Mouse (Mus musculus) thymus, adult 18-20 months (tissue): ENCODE data around the gene Slc6a3.

Experiments
- DNase-seq, 2 experiments: peaks; one replicate each; pipeline ENCODE4 v3.0.0; 2022; ENCODE audit warnings: mixed read lengths in 2 of 2

Slc6a3 gene

DNA sequence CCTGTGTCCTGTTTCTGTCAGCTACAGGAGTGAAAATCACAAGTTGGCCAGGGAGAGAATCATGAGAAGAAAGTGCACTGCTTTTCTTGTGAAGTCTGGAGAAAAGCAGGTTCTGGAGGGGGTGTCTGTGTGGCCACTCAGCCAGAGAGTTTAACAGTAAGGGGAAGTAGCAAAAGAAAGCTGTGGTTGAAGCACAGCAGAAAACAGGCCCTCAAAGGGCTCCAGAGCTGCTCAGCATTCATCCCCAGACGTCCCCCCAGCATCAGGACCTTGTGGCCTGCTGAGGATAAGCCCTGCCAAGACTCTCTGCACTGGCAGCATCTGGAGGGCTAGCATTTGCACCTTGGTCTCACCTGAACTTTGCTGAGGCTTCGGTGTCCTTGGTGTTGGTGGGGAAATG lies 56.0 kb downstream of the Slc6a3 start:
- no peak for DNase-seq

DNA sequence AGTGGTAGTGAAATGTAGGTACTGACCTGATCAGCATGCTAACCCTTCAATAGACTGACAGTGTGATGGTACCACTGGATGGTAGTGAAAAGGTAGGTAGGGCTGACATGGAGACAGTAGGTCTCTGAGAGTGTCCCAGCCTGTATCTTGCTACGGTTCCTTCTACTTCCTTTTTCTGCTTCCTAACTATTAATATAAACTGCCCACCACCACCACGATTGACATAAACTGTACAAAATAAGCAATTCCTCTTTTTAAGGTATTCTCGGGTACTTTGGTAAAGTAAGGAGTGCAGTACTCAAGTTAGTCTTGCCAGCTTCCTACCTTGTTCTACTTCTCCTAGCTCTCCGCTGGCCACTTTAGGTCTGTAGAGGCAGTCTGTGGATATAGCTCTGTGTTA lies 59.7 kb downstream of the Slc6a3 start:
- no peak for DNase-seq

DNA sequence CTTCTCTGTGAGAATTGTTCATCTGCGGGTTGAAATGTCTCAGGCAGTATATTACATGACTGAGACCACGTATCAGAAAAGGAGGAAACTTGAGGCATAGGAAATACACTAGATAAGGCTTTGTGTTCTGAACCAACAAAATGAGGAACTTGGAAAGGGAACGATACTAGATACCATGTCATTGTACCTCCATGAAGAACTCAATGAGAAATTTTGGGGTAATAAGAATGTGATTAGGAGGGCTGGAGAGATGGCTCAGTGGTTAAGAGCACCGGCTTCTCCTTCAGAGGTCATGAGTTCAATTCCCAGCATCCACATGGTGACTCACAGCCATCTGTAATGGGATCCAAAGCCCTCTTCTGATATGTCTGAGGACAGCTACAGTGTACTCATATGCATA lies 63.7 kb downstream of the Slc6a3 start:
- DNase-seq, result no peak

DNA sequence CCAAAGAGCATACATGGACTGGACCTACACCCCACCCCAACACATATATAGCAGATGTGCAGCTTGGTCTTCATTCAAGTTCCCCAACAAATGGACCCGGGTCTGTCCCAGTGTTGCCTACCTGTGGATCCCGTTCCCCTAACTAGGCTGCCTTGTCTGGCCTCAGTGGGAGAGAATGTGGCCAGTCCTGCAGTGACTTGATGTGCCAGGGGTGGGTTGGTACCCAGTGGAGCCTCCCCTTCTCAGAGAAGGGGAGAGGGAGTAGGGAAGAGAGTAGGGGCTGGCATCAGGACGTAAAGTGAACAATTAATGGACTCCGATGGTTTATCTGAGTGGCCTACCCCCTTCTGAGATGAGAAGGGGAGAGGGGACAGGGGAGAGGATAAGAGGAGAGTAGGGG lies 66.5 kb downstream of the Slc6a3 start:
- DNase-seq, result no peak

DNA sequence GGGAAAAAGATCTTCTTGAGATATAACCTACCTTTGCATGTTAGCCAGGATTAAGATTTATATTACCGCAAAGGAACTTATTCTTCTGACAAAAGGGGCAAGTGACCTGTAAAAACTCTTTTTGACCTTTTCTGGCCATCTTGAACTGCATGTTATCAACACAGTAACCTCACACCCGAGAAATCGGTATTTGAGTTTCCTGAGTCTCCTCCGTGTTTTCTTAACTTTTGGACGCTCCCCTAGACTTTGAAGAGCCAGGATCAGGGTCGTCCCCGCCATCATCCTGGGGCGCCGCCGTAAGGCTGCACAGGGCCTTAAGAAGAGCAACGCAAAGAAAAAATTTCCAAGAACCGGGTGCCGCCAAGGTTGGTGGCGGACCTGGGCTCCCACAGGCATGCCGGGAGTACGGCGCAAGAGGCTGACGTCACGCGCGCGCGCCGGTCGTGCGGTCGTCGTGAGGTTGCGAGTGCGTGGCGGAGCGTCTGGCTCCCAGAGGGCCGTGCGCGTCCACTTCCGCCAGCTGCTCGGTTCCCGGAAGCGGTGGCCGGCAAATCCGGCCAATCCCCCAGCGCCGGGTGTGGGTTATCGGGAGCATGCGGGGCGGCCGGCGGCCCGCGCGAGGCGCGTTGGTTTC lies 67.1 kb downstream of the Slc6a3 start, which contains the start of gene Clptm1l:
Gene Clptm1l (plus strand): TSS at position 485 of the 634 bp plus-strand sequence.
- DNase-seq, result peak; percentile 91 to 92

DNA sequence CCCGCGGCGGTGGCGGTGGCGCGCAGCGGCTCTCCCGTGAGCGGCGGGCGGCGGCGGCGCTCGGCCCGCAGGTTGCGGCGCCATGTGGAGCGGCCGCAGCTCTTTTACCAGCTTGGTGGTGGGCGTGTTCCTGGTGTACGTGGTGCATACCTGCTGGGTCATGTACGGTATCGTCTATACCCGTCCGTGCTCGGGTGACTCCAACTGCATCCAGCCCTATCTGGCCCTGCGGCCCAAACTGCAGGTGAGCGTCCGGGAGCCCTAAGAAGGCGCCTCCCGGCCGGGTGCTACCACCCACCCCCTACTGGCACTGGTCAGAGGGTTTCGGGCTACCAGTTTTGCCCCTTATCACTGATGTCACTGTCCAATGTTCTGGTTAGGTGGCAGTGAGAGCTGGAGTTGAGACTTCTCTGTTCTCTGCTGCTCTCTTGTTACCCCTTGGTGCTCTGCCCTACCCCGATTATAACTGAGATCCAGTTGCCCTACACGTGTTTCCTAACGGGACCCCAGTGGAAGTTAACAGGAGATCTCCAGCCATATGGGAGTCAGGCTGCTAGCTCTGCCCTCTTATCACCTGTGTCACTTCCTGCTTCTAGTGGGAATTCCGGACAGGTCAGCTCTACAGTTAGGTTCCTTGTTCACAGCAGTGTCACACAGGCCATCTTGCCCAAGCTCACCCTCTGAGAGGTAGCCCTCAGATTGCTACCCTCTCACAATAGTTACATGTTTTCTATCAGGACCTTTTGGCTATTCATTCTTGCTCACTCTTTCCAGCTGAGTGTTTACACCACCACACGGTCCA lies 67.8 kb downstream of the Slc6a3 start:
- DNase-seq, result no peak

DNA sequence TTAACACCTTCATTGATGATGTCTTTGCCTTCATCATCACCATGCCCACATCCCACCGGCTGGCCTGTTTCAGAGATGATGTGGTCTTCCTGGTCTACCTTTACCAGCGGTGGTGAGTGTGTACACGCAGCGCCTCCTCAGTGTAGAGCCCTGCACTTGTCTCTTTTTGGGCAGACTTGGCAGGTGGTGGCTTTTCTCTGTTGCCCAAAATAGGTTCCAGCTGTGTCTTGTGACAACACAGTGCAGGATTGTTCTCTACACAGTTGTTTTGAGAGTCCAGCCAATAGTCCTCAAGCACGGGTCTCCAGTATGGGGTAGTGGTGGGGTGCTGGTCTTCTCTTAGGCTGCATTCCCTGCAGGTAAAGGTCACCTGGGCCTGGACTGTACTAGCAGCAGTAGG lies 81.9 kb downstream of the Slc6a3 start:
- no peak for DNase-seq

DNA sequence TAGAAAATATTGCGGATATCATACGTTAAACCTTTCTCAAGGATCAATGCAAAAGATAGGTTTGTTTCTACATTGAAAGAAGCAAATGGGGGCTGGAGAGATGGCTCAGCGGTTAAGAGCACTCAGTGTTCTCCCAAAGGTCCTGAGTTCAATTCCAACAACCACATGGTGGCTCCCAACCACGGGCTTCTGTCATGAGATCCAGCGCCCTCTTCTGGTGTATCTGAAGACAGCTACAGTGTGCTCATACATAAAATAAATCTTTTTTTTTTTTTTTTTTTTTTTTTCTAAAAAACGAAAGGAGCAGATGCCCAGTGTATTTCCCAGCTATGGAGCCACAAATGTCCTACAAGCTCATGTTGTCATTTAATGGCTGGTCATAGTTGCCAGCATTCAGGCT lies 84.1 kb downstream of the Slc6a3 start:
- no peak for DNase-seq

DNA sequence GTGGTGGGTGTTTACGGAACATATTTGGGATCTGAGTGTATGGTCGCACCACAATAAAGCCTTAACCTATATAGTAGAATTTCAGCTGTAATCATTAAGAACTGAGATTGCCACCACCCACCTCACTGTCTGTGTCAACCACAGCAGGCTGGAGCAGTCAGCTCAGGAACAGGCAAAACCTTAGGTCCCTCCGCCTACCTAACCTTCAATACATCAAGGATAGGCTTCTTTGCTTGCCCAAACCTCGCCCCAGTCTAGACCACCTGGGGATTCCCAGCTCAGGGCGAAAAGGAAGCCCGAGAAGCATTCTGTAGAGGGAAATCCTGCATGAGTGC lies 89.8 kb downstream of the Slc6a3 start:
- no peak for DNase-seq

DNA sequence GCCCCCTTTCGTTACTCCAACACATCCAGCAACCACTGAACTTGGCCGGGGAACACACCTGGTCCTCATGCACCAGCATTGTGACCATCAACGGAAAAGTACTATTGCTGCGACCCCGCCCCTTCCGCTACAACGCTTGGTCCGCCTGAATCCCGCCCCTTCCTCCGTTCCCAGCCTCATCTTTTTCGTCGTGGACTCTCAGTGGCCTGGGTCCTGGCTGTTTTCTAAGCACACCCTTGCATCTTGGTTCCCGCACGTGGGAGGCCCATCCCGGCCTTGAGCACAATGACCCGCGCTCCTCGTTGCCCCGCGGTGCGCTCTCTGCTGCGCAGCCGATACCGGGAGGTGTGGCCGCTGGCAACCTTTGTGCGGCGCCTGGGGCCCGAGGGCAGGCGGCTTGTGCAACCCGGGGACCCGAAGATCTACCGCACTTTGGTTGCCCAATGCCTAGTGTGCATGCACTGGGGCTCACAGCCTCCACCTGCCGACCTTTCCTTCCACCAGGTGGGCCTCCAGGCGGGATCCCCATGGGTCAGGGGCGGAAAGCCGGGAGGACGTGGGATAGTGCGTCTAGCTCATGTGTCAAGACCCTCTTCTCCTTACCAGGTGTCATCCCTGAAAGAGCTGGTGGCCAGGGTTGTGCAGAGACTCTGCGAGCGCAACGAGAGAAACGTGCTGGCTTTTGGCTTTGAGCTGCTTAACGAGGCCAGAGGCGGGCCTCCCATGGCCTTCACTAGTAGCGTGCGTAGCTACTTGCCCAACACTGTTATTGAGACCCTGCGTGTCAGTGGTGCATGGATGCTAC lies 90.4 kb downstream of the Slc6a3 start, which contains the start of gene Tert:
Gene Tert (plus strand): TSS at position 167 of the 805 bp plus-strand sequence.
- DNase-seq, result peak; percentile 54 to 73
